Mouse (Mus musculus): ENCODE results near the gene Sec16b.
A peak's percentile ranks its signal among the peaks of the same experiment; 100 is the strongest.

Sec16b gene

GRCm38 (mm10) chr1:157506522-157506921 lies at the start of gene Sec16b:
TSS of gene Sec16b (plus strand) at chr1:157506728.
- DNase-seq (ENCODE audit: inconsistent ontology term): peak; percentile 61

GRCm38 (mm10) chr1:157457789-157458188 lies 48.7 kb upstream of the Sec16b start:
- DNase-seq (ENCODE audit: inconsistent ontology term): no peak

- peak; percentile 71 for DNase-seq (ENCODE audit: inconsistent ontology term)
Measured at GRCm38 (mm10) chr1:157458421-157459208, 47.9 kb upstream of the Sec16b start, which contains the start of gene Cryzl2. TSS of gene Cryzl2 (plus strand) at chr1:157458577.

- no peak for DNase-seq (ENCODE audit: inconsistent ontology term)
Measured at GRCm38 (mm10) chr1:157459904-157460303, 46.6 kb upstream of the Sec16b start.

- no peak for DNase-seq (ENCODE audit: inconsistent ontology term)
Measured at GRCm38 (mm10) chr1:157461276-157461675, 45.3 kb upstream of the Sec16b start.

GRCm38 (mm10) chr1:157462336-157462735 lies 44.2 kb upstream of the Sec16b start:
- no peak for DNase-seq (ENCODE audit: inconsistent ontology term)

GRCm38 (mm10) chr1:157465194-157465593 lies 41.3 kb upstream of the Sec16b start:
- DNase-seq (ENCODE audit: inconsistent ontology term): no peak

GRCm38 (mm10) chr1:157467866-157468265 lies 38.7 kb upstream of the Sec16b start:
- DNase-seq (ENCODE audit: inconsistent ontology term): no peak

- DNase-seq (ENCODE audit: inconsistent ontology term): no peak
Measured at GRCm38 (mm10) chr1:157470761-157471386, 35.7 kb upstream of the Sec16b start.

- DNase-seq (ENCODE audit: inconsistent ontology term): no peak
Measured at GRCm38 (mm10) chr1:157472716-157473115, 33.8 kb upstream of the Sec16b start.

- no peak for DNase-seq (ENCODE audit: inconsistent ontology term)
Measured at GRCm38 (mm10) chr1:157474865-157475264, 31.7 kb upstream of the Sec16b start.

- peak; percentile 38 for DNase-seq (ENCODE audit: inconsistent ontology term)
Measured at GRCm38 (mm10) chr1:157476231-157476630, 30.3 kb upstream of the Sec16b start.

- peak; percentile 14 for DNase-seq (ENCODE audit: inconsistent ontology term)
Measured at GRCm38 (mm10) chr1:157480090-157480489, 26.4 kb upstream of the Sec16b start.

- no peak for DNase-seq (ENCODE audit: inconsistent ontology term)
Measured at GRCm38 (mm10) chr1:157480901-157481300, 25.6 kb upstream of the Sec16b start.

GRCm38 (mm10) chr1:157481666-157482065 lies 24.9 kb upstream of the Sec16b start:
- DNase-seq (ENCODE audit: inconsistent ontology term): no peak

GRCm38 (mm10) chr1:157484161-157484560 lies 22.4 kb upstream of the Sec16b start:
- DNase-seq (ENCODE audit: inconsistent ontology term): no peak

- no peak for DNase-seq (ENCODE audit: inconsistent ontology term)
Measured at GRCm38 (mm10) chr1:157500657-157501056, 5.9 kb upstream of the Sec16b start.

GRCm38 (mm10) chr1:157501352-157501945 lies 5.1 kb upstream of the Sec16b start:
- no peak for DNase-seq (ENCODE audit: inconsistent ontology term)

- DNase-seq (ENCODE audit: inconsistent ontology term): no peak
Measured at GRCm38 (mm10) chr1:157503071-157503470, 3.5 kb upstream of the Sec16b start.

- peak; percentile 82 for DNase-seq (ENCODE audit: inconsistent ontology term)
Measured at GRCm38 (mm10) chr1:157506995-157507595, 567 bp downstream of the Sec16b start.

- peak; percentile 63 for DNase-seq (ENCODE audit: inconsistent ontology term)
Measured at GRCm38 (mm10) chr1:157507814-157508213, 1.3 kb downstream of the Sec16b start.

Measured in Muller cell, postnatal 12 days (primary cell).